Mouse (Mus musculus): ENCODE data around the gene Scrn2.

Scrn2 gene

GRCm38 (mm10) chr11:97017696-97018582 is 11.8 kb upstream of the Scrn2 start:
- no peak for DNase-seq (ENCODE audit: low spot score in 2 of 2)

GRCm38 (mm10) chr11:97018583-97019344 is 11.0 kb upstream of the Scrn2 start:
- DNase-seq (ENCODE audit: low spot score in 2 of 2), result no peak

GRCm38 (mm10) chr11:97019345-97019708 is 10.4 kb upstream of the Scrn2 start:
- DNase-seq (ENCODE audit: low spot score in 2 of 2), result no peak

- DNase-seq (ENCODE audit: low spot score in 2 of 2), result no peak
Measured at GRCm38 (mm10) chr11:97021121-97021765, 8.5 kb upstream of the Scrn2 start.

GRCm38 (mm10) chr11:97021873-97022484 is 7.8 kb upstream of the Scrn2 start:
- DNase-seq (ENCODE audit: low spot score in 2 of 2), result peak; percentile 60 to 63

- no peak for DNase-seq (ENCODE audit: low spot score in 2 of 2)
Measured at GRCm38 (mm10) chr11:97024977-97025376, 4.8 kb upstream of the Scrn2 start.

- peak; percentile 78 to 81 for DNase-seq (ENCODE audit: low spot score in 2 of 2)
Measured at GRCm38 (mm10) chr11:97025721-97026344, 3.9 kb upstream of the Scrn2 start.

- DNase-seq (ENCODE audit: low spot score in 2 of 2), result no peak
Measured at GRCm38 (mm10) chr11:97030426-97030825, 688 bp downstream of the Scrn2 start.

- no peak for DNase-seq (ENCODE audit: low spot score in 2 of 2)
Measured at GRCm38 (mm10) chr11:97031977-97032376, 2.2 kb downstream of the Scrn2 start.

GRCm38 (mm10) chr11:97032499-97032898 is 2.8 kb downstream of the Scrn2 start:
- no peak for DNase-seq (ENCODE audit: low spot score in 2 of 2)

- no peak for DNase-seq (ENCODE audit: low spot score in 2 of 2)
Measured at GRCm38 (mm10) chr11:97033781-97034180, 4.0 kb downstream of the Scrn2 start.

GRCm38 (mm10) chr11:97036141-97036540 is 6.4 kb downstream of the Scrn2 start:
- DNase-seq (ENCODE audit: low spot score in 2 of 2), result no peak

GRCm38 (mm10) chr11:97038881-97039280 is 9.1 kb downstream of the Scrn2 start:
- DNase-seq (ENCODE audit: low spot score in 2 of 2), result no peak

GRCm38 (mm10) chr11:97040301-97041021 is 10.7 kb downstream of the Scrn2 start:
- no peak for DNase-seq (ENCODE audit: low spot score in 2 of 2)

GRCm38 (mm10) chr11:97041022-97041899 is 11.5 kb downstream of the Scrn2 start, which contains the start of the genes Lrrc46 and Mrpl10:
Gene Lrrc46 (minus strand): TSS chr11:97041407.
Gene Mrpl10 (plus strand): TSS chr11:97041560.
- DNase-seq (ENCODE audit: low spot score in 2 of 2), result peak; percentile 81 to 82

- DNase-seq (ENCODE audit: low spot score in 2 of 2), result no peak
Measured at GRCm38 (mm10) chr11:97044902-97045301, 15.2 kb downstream of the Scrn2 start.

GRCm38 (mm10) chr11:97045861-97046260 is 16.1 kb downstream of the Scrn2 start:
- DNase-seq (ENCODE audit: low spot score in 2 of 2), result no peak

GRCm38 (mm10) chr11:97048090-97048650 is 18.4 kb downstream of the Scrn2 start:
- no peak for DNase-seq (ENCODE audit: low spot score in 2 of 2)

- DNase-seq (ENCODE audit: low spot score in 2 of 2), result no peak
Measured at GRCm38 (mm10) chr11:97049492-97050085, 19.9 kb downstream of the Scrn2 start.

All from heart, adult 9 months (tissue).